Mouse (Mus musculus): ENCODE results near the gene Chl1. TPM values are rescaled to one million over a fixed set of nuclear protein-coding genes. Genes with fewer than 3 reads are reported as not detected.

Chl1 gene
- polyA plus RNA-seq, 1 experiment = 1.3 TPM

- H3K4me3 ChIP-seq (replicated peaks; ENCODE audit: extremely low read depth, low read depth, low read length) = no peak overlapping the region
- no peak for TF ChIP-seq CTCF (IDR thresholded peaks at IDR 0.05; ENCODE audit: insufficient read depth, low read length)
- TF ChIP-seq POLR2A (IDR thresholded peaks at IDR 0.05; ENCODE audit: borderline replicate concordance, extremely low read depth, low read depth, low read length) = no peak
- H3K4me1 ChIP-seq (ENCODE audit: control insufficient read depth, insufficient read depth, low read length) = no peaks in the 10 kb centered on the region
- DNase-seq = no peak
- WGBS = 2% methylated on average over 29 of the region's 29 CpGs
Measured at GRCm38 (mm10) chr6:103511972-103512565, 1.7 kb downstream of the Chl1 start.

- H3K4me1 ChIP-seq (ENCODE audit: control insufficient read depth, insufficient read depth, low read length) = no peaks in the 10 kb centered on the region
- no peak overlapping the region for H3K4me3 ChIP-seq (replicated peaks; ENCODE audit: extremely low read depth, low read depth, low read length)
- no peak for DNase-seq
- TF ChIP-seq CTCF (IDR thresholded peaks at IDR 0.05; ENCODE audit: insufficient read depth, low read length) = no peak
- no peak for TF ChIP-seq POLR2A (IDR thresholded peaks at IDR 0.05; ENCODE audit: borderline replicate concordance, extremely low read depth, low read depth, low read length)
- WGBS = 49% methylated on average over 6 of the region's 6 CpGs
Measured at GRCm38 (mm10) chr6:103512911-103513321, 2.5 kb downstream of the Chl1 start.

DNA sequence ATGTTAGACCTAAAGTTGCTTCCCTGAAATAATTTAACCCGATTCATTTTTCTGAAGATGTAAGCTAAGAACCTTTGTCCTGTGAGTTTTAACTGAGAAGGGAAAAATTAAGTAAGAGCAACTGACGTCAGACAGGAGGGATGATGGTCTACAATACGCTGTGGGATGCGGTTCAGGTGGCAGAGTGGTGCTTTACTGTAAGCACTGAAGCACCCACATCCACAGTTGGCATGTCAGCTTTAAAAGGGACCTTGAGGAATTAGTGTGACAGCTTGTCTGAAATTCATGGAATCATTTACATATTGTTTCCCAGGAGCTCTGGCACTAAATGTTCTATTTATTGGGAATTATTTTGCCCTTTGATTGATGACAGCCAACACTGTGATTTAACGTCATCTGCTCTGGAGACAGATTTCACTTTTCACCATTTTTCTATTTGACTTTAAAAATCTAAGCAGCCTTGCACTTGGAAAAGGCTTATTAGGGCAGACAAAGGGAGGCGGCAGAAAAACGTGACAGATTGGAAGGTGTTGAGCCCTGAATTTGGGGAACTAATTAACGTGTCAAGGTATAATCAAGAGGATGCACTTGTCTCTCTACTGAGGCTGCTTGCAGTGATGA lies 3.3 kb downstream of the Chl1 start:
- DNase-seq = no peak
- WGBS = 67% methylated on average over 8 of the region's 8 CpGs
- no peaks in the 10 kb centered on the region for H3K4me1 ChIP-seq (ENCODE audit: control insufficient read depth, insufficient read depth, low read length)
- TF ChIP-seq POLR2A (IDR thresholded peaks at IDR 0.05; ENCODE audit: borderline replicate concordance, extremely low read depth, low read depth, low read length) = no peak
- no peak for TF ChIP-seq CTCF (IDR thresholded peaks at IDR 0.05; ENCODE audit: insufficient read depth, low read length)
- no peak overlapping the region for H3K4me3 ChIP-seq (replicated peaks; ENCODE audit: extremely low read depth, low read depth, low read length)

DNA sequence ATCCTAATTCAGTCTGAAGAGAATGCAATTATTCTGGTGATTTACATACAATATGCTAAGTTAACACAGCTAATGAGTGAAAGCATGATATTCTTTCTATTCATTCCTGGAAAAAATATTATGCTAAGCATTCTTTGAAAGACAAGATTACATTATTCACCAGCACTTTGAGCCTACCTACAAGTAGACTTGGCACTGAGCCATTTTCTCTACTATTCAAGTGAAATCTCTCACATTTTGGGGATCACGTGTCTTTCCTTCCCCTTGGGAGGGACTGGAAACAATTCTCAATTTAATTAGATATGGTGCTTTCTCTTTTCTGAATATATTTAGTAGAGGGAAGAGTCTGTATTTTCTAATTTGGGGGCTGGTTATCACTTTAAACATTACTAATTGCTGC lies 4.0 kb downstream of the Chl1 start:
- no peak for DNase-seq
- Histone ChIP-seq H3K4me3 (replicated peaks; ENCODE audit: extremely low read depth, low read depth, low read length) (no peak overlapping the region), H3K4me1 (ENCODE audit: control insufficient read depth, insufficient read depth, low read length) (no peaks in the 10 kb centered on the region)
- WGBS = 38% methylated on average over 1 of the region's 1 CpGs
- no peak for TF ChIP-seq POLR2A (IDR thresholded peaks at IDR 0.05; ENCODE audit: borderline replicate concordance, extremely low read depth, low read depth, low read length)
- TF ChIP-seq CTCF (IDR thresholded peaks at IDR 0.05; ENCODE audit: insufficient read depth, low read length) = no peak

DNA sequence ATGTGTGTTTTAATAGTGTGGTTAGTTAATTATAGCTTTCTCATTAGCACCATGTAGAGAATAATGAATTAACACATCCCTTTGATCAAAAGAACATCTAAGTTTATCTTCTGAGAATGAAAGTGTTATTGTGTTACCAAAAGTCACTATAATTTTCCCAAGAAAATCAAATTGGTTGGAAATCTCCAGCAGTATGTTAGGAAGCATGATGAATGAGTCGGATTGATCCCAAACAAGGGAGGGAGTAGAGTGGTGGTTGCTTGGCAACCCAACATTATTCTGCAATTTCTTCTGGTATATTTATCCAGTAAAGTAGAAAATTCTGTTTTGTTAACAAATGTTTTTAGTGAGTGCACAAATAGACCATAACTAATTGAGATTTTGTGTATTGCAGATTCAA lies 4.4 kb downstream of the Chl1 start:
- no peak for TF ChIP-seq CTCF (IDR thresholded peaks at IDR 0.05; ENCODE audit: insufficient read depth, low read length)
- TF ChIP-seq POLR2A (IDR thresholded peaks at IDR 0.05; ENCODE audit: borderline replicate concordance, extremely low read depth, low read depth, low read length) = no peak
- H3K4me3 ChIP-seq (replicated peaks; ENCODE audit: extremely low read depth, low read depth, low read length) = no peak overlapping the region
- DNase-seq = no peak
- WGBS = 75% methylated on average over 1 of the region's 1 CpGs
- H3K4me1 ChIP-seq (ENCODE audit: control insufficient read depth, insufficient read depth, low read length) = no peaks in the 10 kb centered on the region

GRCm38 (mm10) chr6:103519596-103519995 lies 9.2 kb downstream of the Chl1 start:
- DNase-seq = no peak
- TF ChIP-seq CTCF (IDR thresholded peaks at IDR 0.05; ENCODE audit: insufficient read depth, low read length) (no peak), POLR2A (IDR thresholded peaks at IDR 0.05; ENCODE audit: borderline replicate concordance, extremely low read depth, low read depth, low read length) (no peak)
- Histone ChIP-seq H3K4me1 (ENCODE audit: control insufficient read depth, insufficient read depth, low read length) (no peaks in the 10 kb centered on the region), H3K4me3 (replicated peaks; ENCODE audit: extremely low read depth, low read depth, low read length) (no peak overlapping the region)
- 82% methylated on average over 2 of the region's 2 CpGs for WGBS

- DNase-seq = no peak
- TF ChIP-seq CTCF (IDR thresholded peaks at IDR 0.05; ENCODE audit: insufficient read depth, low read length) (no peak), POLR2A (IDR thresholded peaks at IDR 0.05; ENCODE audit: borderline replicate concordance, extremely low read depth, low read depth, low read length) (no peak)
- Histone ChIP-seq H3K4me1 (ENCODE audit: control insufficient read depth, insufficient read depth, low read length) (no peaks in the 10 kb centered on the region), H3K4me3 (replicated peaks; ENCODE audit: extremely low read depth, low read depth, low read length) (no peak overlapping the region)
- WGBS = 53% methylated on average over 2 of the region's 2 CpGs
Measured at GRCm38 (mm10) chr6:103525326-103526024, 15.1 kb downstream of the Chl1 start.

GRCm38 (mm10) chr6:103526945-103527777 lies 16.8 kb downstream of the Chl1 start:
- Histone ChIP-seq H3K4me3 (replicated peaks; ENCODE audit: extremely low read depth, low read depth, low read length) (no peak overlapping the region), H3K4me1 (ENCODE audit: control insufficient read depth, insufficient read depth, low read length) (no peaks in the 10 kb centered on the region)
- no peak for TF ChIP-seq POLR2A (IDR thresholded peaks at IDR 0.05; ENCODE audit: borderline replicate concordance, extremely low read depth, low read depth, low read length)
- TF ChIP-seq CTCF (IDR thresholded peaks at IDR 0.05; ENCODE audit: insufficient read depth, low read length) = no peak
- WGBS = 66% methylated on average over 8 of the region's 8 CpGs
- DNase-seq = no peak

DNA sequence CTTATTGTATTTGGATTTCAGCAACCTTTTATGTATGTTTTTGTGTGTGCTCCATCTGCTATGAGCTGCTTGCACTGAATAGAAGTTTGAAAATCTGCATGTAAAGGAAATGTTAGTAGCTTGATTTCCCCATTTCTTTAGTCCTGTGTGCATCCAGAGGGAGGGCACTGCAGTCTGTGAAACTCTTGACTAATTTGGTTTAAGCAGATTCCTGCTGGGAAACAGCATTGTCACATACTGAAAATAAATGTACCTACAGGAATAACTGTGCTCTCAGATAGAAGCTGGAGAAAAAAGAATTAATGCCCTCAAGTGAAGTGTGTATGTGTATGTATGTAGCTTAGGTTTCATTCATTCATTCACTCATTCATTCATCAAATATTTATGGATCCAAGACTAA lies 22.7 kb downstream of the Chl1 start:
- no peak for DNase-seq
- Histone ChIP-seq H3K4me3 (replicated peaks; ENCODE audit: extremely low read depth, low read depth, low read length) (no peak overlapping the region), H3K4me1 (ENCODE audit: control insufficient read depth, insufficient read depth, low read length) (no peaks in the 10 kb centered on the region)
- no peak for TF ChIP-seq POLR2A (IDR thresholded peaks at IDR 0.05; ENCODE audit: borderline replicate concordance, extremely low read depth, low read depth, low read length)
- no peak for TF ChIP-seq CTCF (IDR thresholded peaks at IDR 0.05; ENCODE audit: insufficient read depth, low read length)
